Mouse (Mus musculus) heart, postnatal 10 days (tissue): Measurements from ENCODE around the gene Slc18a2. TPM values are rescaled to one million over a fixed set of nuclear protein-coding genes. Genes with fewer than 3 reads are reported as not detected.

Experiments
- DNase-seq, 2 experiments: peaks; one replicate each; pipeline ENCODE4 v3.0.0; 2021
- intact Hi-C: fragments of 180-260 bp; cut with DNase I; formaldehyde crosslinking; loops from one replicate; pipeline ENCODE4 v1.15.1; 2025
- total RNA-seq, 2 experiments: library from RNA; stranded (reverse); gene quantifications; 2 replicates each; pipeline ENCODE4 v1.2.3; 2021

The Slc18a2 gene
- 1 to 10 TPM; 1.1 to 1.4 TPM for total RNA-seq

DNA sequence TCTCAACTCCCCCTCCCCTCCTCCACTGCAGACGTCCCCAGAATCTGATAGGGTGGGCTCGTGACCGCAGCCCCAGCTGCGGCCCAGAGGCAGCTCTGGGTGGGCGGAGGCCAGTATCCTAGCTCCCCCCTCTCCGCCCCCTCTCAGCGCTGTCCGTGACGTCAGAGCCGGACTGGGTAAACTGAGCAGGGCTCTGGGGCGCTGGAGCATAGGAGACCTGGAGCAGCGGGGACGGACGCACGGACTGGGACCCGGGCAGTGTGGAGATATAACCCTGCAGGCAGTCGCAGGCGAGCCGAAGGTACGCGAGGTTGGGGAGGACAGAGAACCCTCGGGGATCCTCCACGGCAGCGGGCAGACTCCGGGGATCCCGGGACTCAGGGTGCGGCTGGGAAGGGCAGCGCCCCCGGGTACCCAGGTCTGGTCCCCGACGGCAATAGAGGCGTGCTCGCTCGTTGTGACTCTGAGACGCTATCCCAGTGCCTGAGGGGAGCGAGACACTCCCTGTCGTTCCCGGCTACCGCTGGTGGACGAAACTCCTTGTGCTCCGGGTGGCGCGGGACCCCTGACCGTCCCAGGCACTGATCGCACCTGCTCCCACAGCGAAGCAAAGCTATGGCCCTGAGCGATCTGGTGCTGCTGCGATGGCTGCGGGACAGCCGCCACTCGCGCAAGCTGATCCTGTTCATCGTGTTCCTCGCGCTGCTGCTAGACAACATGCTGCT lies at the start of gene Slc18a2:
Gene Slc18a2, plus strand, starts transcription at position 179 of the 725 bp plus-strand sequence.
- DNase-seq: peak in 1 of 2 experiments; percentile 6

DNA sequence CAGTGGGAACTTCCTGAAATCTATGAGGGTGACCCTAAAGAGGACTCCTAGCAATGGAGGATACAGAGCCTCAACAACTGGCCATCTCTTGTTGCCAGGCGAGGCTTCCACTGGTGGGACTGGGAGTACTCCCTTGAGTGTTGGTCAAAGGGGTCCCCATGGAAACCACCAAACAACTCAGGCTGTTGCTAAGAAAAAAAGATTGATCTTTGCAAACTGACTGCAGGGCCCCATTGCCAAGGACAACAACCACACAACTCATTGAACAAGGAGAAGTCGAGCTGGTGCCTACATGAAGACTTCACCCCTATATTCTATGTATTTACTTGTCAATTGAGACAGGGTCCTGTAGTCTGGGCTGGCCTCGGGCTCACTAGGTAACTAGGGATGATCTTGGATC lies 43.8 kb upstream of the Slc18a2 start:
- no peak for DNase-seq
- intact Hi-C loops: no loop called here

More for the DNA sequence above, at the start of gene Slc18a2:
- intact Hi-C loops: no loop called here

GRCm38 (mm10) chr19:59218991-59219390 lies 41.7 kb upstream of the Slc18a2 start, which contains the start of gene Kcnk18:
Kcnk18 (plus strand) TSS chr19:59219214.
- DNase-seq: no peak
- intact Hi-C loops: no loop called here

GRCm38 (mm10) chr19:59221131-59221530 lies 39.6 kb upstream of the Slc18a2 start:
- intact Hi-C loops: no loop called here
- DNase-seq: no peak

- no peak for DNase-seq
- intact Hi-C loops: no loop called here
Measured at GRCm38 (mm10) chr19:59228376-59228775, 32.3 kb upstream of the Slc18a2 start.

DNA sequence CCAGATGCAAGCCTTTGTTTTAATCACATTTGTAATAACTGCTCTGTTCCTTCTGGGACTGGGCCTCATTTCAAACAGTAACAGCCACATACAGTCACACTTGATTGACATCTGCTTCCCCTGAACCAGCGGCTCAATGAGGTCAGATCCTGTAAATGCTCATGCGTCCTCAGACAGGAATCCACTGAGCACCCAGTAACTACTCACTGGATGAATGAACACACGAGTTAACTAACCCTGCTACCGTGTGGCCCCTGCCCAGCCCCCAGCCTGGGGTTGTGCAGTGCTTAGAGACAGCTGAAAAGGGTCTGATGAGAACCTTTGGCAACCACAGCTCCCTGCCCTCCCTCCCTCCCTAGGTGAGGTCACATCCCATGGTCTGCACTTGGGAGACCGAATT lies 27.9 kb upstream of the Slc18a2 start:
- intact Hi-C loops: no loop called here
- DNase-seq: no peak

DNA sequence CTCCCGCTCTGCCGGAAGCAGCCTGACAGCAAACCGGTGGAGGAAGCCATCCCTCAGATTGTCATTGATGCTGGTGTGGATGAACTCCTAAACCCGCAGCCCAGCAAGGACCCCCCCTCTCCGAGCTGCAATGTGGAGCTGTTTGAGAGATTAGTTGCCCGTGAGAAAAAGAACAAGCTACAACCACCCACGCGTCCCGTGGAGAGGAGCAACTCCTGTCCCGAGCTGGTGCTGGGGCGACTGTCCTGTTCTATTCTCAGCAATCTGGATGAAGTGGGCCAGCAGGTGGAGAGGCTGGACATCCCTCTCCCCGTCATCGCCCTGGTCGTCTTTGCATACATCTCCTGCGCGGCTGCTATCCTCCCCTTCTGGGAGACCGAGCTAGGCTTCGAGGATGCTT lies 25.7 kb upstream of the Slc18a2 start:
- intact Hi-C loops: loop anchor here (5.0 kb wide), 1 partner anchor 142 kb away; no protein-coding TSS in a partner anchor

GRCm38 (mm10) chr19:59236046-59236445 lies 24.6 kb upstream of the Slc18a2 start:
- intact Hi-C loops: loop anchor here (5.0 kb wide), 1 partner anchor 141 kb away; no protein-coding TSS in a partner anchor
- DNase-seq: no peak

More for the DNA sequence above, 25.7 kb upstream of the Slc18a2 start:
- no peak for DNase-seq

GRCm38 (mm10) chr19:59238630-59239029 lies 22.1 kb upstream of the Slc18a2 start:
- DNase-seq: no peak
- intact Hi-C loops: loop anchor here (1.0 to 5.0 kb wide), 2 partner anchors 78 to 139 kb away; no protein-coding TSS in a partner anchor

- intact Hi-C loops: loop anchor here (1.0 to 5.0 kb wide), 2 partner anchors 77 to 138 kb away; no protein-coding TSS in a partner anchor
Measured at GRCm38 (mm10) chr19:59239124-59239817, 21.4 kb upstream of the Slc18a2 start.

GRCm38 (mm10) chr19:59241987-59242386 lies 18.7 kb upstream of the Slc18a2 start:
- intact Hi-C loops: no loop called here
- peak; percentile 18 for DNase-seq

More at GRCm38 (mm10) chr19:59239124-59239817, 21.4 kb upstream of the Slc18a2 start:
- DNase-seq: peak; percentile 89 to 94

DNA sequence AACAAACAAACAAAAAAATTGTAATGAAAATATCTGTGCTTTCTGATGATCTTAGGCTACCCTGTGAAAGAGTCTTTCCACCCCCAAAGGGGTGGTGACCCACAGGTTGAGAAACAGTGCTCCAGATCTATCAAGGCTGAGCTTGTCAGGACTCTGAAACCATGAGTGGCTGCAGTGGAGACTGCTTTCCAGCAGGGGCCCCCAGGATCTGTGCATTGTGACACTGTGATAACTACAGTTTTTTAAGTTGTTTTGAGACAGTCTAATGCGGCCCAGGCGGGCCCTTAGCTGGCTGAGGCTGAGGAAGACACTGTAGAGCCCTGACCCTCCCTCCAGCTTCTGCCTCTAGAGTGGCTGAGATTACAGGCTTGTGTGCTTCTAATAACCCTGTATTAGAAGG lies 17.6 kb upstream of the Slc18a2 start:
- DNase-seq: no peak
- intact Hi-C loops: no loop called here

GRCm38 (mm10) chr19:59248144-59248543 lies 12.6 kb upstream of the Slc18a2 start:
- intact Hi-C loops: no loop called here

GRCm38 (mm10) chr19:59248553-59249286 lies 12.0 kb upstream of the Slc18a2 start:
- no peak for DNase-seq
- intact Hi-C loops: no loop called here

More at GRCm38 (mm10) chr19:59248144-59248543, 12.6 kb upstream of the Slc18a2 start:
- no peak for DNase-seq

GRCm38 (mm10) chr19:59252651-59253050 lies 8.0 kb upstream of the Slc18a2 start:
- no peak for DNase-seq
- intact Hi-C loops: no loop called here

DNA sequence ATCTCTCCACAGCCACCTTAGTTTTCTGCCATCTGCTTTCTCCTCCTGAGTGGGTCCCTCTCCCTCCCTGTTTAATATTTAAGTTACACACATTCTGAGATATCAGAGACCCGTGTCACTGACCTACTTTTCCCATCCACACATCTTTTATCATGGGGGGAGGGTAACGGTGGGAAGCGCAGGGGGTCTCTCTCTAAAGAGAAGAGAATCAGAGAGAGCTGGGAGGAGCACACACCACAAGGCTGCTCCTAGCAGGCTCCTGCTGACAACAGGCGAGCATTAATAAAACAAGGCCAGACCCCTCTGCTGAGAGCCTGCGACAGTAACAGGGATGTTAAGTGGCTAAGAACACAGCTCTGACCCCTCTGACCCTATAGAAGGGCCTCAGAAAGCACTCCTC lies 1.1 kb upstream of the Slc18a2 start:
- intact Hi-C loops: no loop called here
- DNase-seq: no peak

DNA sequence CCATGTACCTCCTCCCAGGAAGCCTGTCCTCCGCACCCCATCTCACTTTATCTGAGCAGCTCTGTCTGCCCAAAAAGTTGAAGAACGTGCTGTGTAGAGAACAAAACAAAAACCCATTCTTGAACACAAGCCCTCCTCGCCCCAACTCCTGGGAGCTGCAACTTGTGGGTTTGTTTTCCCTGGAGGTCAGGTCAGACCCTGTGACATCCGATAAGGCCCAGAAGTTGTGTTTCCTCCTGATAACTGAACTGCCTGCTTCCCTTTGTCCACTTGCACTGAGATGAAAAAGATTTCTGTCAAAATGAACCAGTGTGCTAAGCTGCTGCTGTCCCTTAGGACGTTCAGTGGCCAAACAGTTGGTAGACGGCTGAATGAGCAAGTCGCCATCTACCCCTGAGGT lies 908 bp downstream of the Slc18a2 start:
- intact Hi-C loops: no loop called here
- DNase-seq: no peak

DNA sequence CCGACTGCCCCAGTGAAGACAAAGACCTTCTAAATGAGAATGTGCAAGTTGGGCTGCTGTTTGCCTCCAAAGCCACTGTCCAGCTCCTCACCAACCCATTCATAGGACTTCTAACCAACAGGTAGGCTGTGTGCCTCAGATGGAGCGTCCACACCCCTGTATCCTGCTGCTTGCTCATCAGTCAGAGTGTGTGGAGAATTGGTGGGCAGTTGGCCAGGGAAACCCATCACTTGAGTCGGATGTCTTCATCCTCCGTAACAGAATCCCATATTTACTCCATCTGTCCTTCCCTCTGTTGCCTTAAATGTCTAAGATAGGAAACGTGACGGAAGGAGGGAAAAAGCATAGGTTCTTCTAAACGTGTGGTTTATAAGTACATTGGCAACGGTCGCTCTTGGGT lies 2.5 kb downstream of the Slc18a2 start:
- intact Hi-C loops: no loop called here
- no peak for DNase-seq

- intact Hi-C loops: no loop called here
- DNase-seq: no peak
Measured at GRCm38 (mm10) chr19:59264838-59265532, 4.3 kb downstream of the Slc18a2 start.

DNA sequence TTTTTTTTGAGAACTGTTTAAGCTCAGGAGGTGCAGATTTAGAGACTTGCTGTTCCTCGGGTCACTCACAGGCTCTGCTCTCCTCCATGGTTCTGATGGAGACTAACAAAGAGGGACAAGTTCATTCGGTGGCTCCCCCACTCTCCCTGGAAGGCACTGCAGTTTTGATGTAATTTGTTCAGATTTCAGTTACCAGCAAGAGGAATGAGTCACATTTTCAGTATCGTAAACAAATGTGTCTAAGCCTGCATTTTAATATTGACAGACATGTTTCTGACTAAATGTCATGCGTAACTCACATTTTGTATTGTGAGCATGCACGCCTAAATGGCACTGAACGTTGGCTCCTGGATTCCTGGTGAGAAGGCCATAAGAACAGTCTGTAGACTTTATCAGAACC lies 5.2 kb downstream of the Slc18a2 start:
- DNase-seq: no peak
- intact Hi-C loops: no loop called here
